Mouse (Mus musculus): Measurements from ENCODE around the gene 1700025G04Rik.

The 1700025G04Rik gene

GRCm38 (mm10) chr1:152077171-152077715, 12.7 kb downstream of the 1700025G04Rik start:
- in situ Hi-C loops (cut with MboI, MseI), result no loop called here

- in situ Hi-C loops (cut with MboI, MseI), result no loop called here
Measured at GRCm38 (mm10) chr1:152076222-152076845, 13.6 kb downstream of the 1700025G04Rik start.

- in situ Hi-C loops (cut with MboI, MseI), result no loop called here
Measured at GRCm38 (mm10) chr1:152075725-152076124, 14.2 kb downstream of the 1700025G04Rik start.

- in situ Hi-C loops (cut with MboI, MseI), result no loop called here
Measured at GRCm38 (mm10) chr1:152070441-152070840, 19.5 kb downstream of the 1700025G04Rik start.

GRCm38 (mm10) chr1:152069745-152070144, 20.2 kb downstream of the 1700025G04Rik start:
- in situ Hi-C loops (cut with MboI, MseI), result no loop called here

- in situ Hi-C loops (cut with MboI, MseI), result no loop called here
Measured at GRCm38 (mm10) chr1:152067919-152068318, 22.0 kb downstream of the 1700025G04Rik start.

GRCm38 (mm10) chr1:152065527-152065926, 24.4 kb downstream of the 1700025G04Rik start:
- in situ Hi-C loops (cut with MboI, MseI), result no loop called here

GRCm38 (mm10) chr1:152063357-152064145, 26.4 kb downstream of the 1700025G04Rik start:
- in situ Hi-C loops (cut with MboI, MseI), result no loop called here

GRCm38 (mm10) chr1:152061745-152062144, 28.2 kb downstream of the 1700025G04Rik start:
- in situ Hi-C loops (cut with MboI, MseI), result no loop called here

GRCm38 (mm10) chr1:152060265-152060664, 29.7 kb downstream of the 1700025G04Rik start:
- in situ Hi-C loops (cut with MboI, MseI), result no loop called here

- in situ Hi-C loops (cut with MboI, MseI), result no loop called here
Measured at GRCm38 (mm10) chr1:152058776-152059175, 31.1 kb downstream of the 1700025G04Rik start.

- in situ Hi-C loops (cut with MboI, MseI), result no loop called here
Measured at GRCm38 (mm10) chr1:152053112-152053511, 36.8 kb downstream of the 1700025G04Rik start.

- in situ Hi-C loops (cut with MboI, MseI), result no loop called here
Measured at GRCm38 (mm10) chr1:152051858-152052257, 38.1 kb downstream of the 1700025G04Rik start.

- in situ Hi-C loops (cut with MboI, MseI), result no loop called here
Measured at GRCm38 (mm10) chr1:152050037-152050436, 39.9 kb downstream of the 1700025G04Rik start.

GRCm38 (mm10) chr1:152048291-152048690, 41.6 kb downstream of the 1700025G04Rik start:
- in situ Hi-C loops (cut with MboI, MseI), result no loop called here

GRCm38 (mm10) chr1:152047416-152047815, 42.5 kb downstream of the 1700025G04Rik start:
- in situ Hi-C loops (cut with MboI, MseI), result no loop called here

- in situ Hi-C loops (cut with MboI, MseI), result no loop called here
Measured at GRCm38 (mm10) chr1:152043453-152043852, 46.5 kb downstream of the 1700025G04Rik start.

GRCm38 (mm10) chr1:152042409-152042808, 47.5 kb downstream of the 1700025G04Rik start:
- in situ Hi-C loops (cut with MboI, MseI), result no loop called here

- in situ Hi-C loops (cut with MboI, MseI), result no loop called here
Measured at GRCm38 (mm10) chr1:152041005-152041404, 48.9 kb downstream of the 1700025G04Rik start.

- in situ Hi-C loops (cut with MboI, MseI), result no loop called here
Measured at GRCm38 (mm10) chr1:152040053-152040452, 49.9 kb downstream of the 1700025G04Rik start.

GRCm38 (mm10) chr1:152039588-152039987, 50.3 kb downstream of the 1700025G04Rik start:
- in situ Hi-C loops (cut with MboI, MseI), result no loop called here

GRCm38 (mm10) chr1:152038086-152038485, 51.8 kb downstream of the 1700025G04Rik start:
- in situ Hi-C loops (cut with MboI, MseI), result no loop called here

- in situ Hi-C loops (cut with MboI, MseI), result no loop called here
Measured at GRCm38 (mm10) chr1:152037589-152037988, 52.3 kb downstream of the 1700025G04Rik start.
